Mouse (Mus musculus) cerebral cortex, adult 2 months (tissue): ENCODE measurements around the gene 4933402D24Rik.

ENCODE experiments used
- WGBS: fragments of 180-500 bp; shearing (Covaris S2); methylation state at CpG from one replicate; pipeline ENCODE4 v1.1.7; 2018; 5-methylcytosine and 5-hydroxymethylcytosine counted together

4933402D24Rik gene

GRCm38 (mm10) chr1:63769167-63769566, at the start of gene 4933402D24Rik:
Gene 4933402D24Rik (minus strand): TSS chr1:63769267.
- WGBS: 46% methylated on average over 5 of the region's 5 CpGs

- 86% methylated on average over 3 of the region's 3 CpGs for WGBS
Measured at GRCm38 (mm10) chr1:63808584-63808983, 39.5 kb upstream of the 4933402D24Rik start.

GRCm38 (mm10) chr1:63776902-63777630, 8.0 kb upstream of the 4933402D24Rik start:
- WGBS: 62% methylated on average over 4 of the region's 4 CpGs

GRCm38 (mm10) chr1:63776396-63776795, 7.3 kb upstream of the 4933402D24Rik start:
- 41% methylated on average over 1 of the region's 1 CpGs for WGBS

- WGBS: 47% methylated on average over 7 of the region's 7 CpGs
Measured at GRCm38 (mm10) chr1:63770309-63770708, 1.2 kb upstream of the 4933402D24Rik start.

GRCm38 (mm10) chr1:63768112-63768511, 955 bp downstream of the 4933402D24Rik start:
- WGBS: 45% methylated on average over 8 of the region's 8 CpGs

GRCm38 (mm10) chr1:63764395-63764794, 4.7 kb downstream of the 4933402D24Rik start:
- WGBS: 45% methylated on average over 7 of the region's 7 CpGs

- WGBS: 21% methylated on average over 7 of the region's 7 CpGs
Measured at GRCm38 (mm10) chr1:63763881-63764386, 5.1 kb downstream of the 4933402D24Rik start.

GRCm38 (mm10) chr1:63763212-63763694, 5.8 kb downstream of the 4933402D24Rik start:
- WGBS: 6% methylated on average over 3 of the region's 3 CpGs

GRCm38 (mm10) chr1:63756005-63756404, 13.1 kb downstream of the 4933402D24Rik start:
- WGBS: 55% methylated on average over 2 of the region's 2 CpGs

GRCm38 (mm10) chr1:63730240-63730771, 38.8 kb downstream of the 4933402D24Rik start, which contains the start of the genes Mdh1b and Fastkd2:
Gene Mdh1b (minus strand): TSS chr1:63730318.
Gene Fastkd2 (plus strand): TSS chr1:63730614.
- under 1% methylated on average over 31 of the region's 31 CpGs for WGBS

- 47% methylated on average over 8 of the region's 8 CpGs for WGBS
Measured at GRCm38 (mm10) chr1:63729796-63730195, 39.3 kb downstream of the 4933402D24Rik start.

GRCm38 (mm10) chr1:63720161-63720560, 48.9 kb downstream of the 4933402D24Rik start:
- WGBS: 52% methylated on average over 7 of the region's 7 CpGs

- WGBS: 77% methylated on average over 3 of the region's 3 CpGs
Measured at GRCm38 (mm10) chr1:63708876-63709275, 60.2 kb downstream of the 4933402D24Rik start.

GRCm38 (mm10) chr1:63705733-63706132, 63.3 kb downstream of the 4933402D24Rik start:
- 46% methylated on average over 5 of the region's 5 CpGs for WGBS
